Mouse (Mus musculus): ENCODE results near the gene Tirap.
"Not testable (repeated sequence)": the region's sequence is repeated elsewhere in the genome, so short reads cannot be mapped to it uniquely, and the experiment has no call there.

Gene Tirap

GRCm38 (mm10) chr9:35187351-35187903, 12.7 kb downstream of the Tirap start:
- no peak for DNase-seq

- no peak for DNase-seq
Measured at GRCm38 (mm10) chr9:35186430-35186829, 13.7 kb downstream of the Tirap start.

GRCm38 (mm10) chr9:35183359-35183758, 16.7 kb downstream of the Tirap start:
- DNase-seq: no peak

GRCm38 (mm10) chr9:35182832-35183231, 17.3 kb downstream of the Tirap start:
- no peak for DNase-seq

- DNase-seq: no peak
Measured at GRCm38 (mm10) chr9:35176124-35176659, 23.9 kb downstream of the Tirap start.

DNA sequence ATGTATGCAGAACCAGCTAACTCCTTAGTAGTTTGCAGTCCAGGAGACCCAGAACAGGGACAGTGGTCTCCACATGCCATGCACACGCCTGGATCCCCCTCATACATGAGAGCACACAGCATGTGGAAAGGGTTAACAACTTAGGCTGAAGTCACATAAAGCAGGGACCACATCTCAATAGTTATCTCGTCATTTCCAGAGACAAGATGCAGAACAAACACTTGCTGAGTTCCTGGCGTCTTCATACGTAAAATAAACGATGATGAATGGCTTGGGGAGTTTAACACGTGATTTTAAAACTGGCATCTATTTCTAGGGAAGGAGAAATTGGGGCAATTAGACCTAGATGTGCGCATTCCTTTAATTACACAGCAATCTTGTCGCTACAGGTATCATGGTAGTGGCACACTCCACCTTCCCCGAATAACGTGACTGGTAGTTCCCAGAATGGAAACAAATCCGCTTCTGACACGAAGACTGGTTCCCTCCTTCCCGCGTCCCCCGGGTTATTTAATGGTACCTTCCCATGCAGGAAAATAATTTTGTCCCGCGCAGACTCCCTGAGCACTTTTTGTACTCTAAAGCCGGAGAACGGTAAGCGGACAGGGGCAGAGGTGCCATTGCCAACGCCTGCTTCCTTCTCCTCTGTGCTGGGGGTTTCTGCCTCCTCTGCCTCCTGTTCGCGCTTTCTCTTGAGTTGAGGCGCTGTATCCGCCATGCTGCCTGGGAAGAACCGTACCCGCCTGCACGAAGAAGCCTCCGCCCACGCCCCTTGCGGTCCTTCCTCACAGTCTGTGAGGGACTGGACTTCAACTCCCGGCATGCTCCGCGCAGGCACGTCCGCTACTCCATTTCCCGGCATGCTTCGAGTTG, 24.6 kb downstream of the Tirap start, which contains the start of gene Dcps:
Gene Dcps (minus strand): TSS at position 811 of the 873 bp plus-strand sequence.
- DNase-seq: peak; percentile 93

- DNase-seq: no peak
Measured at GRCm38 (mm10) chr9:35173331-35173730, 26.8 kb downstream of the Tirap start.

DNA sequence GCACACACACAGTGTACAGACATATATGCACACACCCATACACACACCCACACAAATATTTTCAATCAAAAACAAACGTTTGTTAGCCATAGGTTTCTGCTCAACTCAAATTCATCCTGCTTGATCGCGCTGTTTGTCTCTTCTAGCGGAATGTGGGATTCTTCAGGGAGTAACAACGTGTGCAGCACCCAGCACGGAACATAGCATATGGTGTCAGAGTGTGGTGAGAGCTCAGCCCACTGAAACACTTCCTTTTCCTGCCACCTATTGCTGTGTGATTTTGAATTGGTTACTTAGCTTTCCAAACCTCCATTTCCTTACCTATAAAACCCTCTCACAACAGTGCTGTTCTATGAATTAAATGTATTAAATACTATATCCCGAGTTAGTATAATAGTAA, 30.0 kb downstream of the Tirap start:
- DNase-seq: no peak

DNA sequence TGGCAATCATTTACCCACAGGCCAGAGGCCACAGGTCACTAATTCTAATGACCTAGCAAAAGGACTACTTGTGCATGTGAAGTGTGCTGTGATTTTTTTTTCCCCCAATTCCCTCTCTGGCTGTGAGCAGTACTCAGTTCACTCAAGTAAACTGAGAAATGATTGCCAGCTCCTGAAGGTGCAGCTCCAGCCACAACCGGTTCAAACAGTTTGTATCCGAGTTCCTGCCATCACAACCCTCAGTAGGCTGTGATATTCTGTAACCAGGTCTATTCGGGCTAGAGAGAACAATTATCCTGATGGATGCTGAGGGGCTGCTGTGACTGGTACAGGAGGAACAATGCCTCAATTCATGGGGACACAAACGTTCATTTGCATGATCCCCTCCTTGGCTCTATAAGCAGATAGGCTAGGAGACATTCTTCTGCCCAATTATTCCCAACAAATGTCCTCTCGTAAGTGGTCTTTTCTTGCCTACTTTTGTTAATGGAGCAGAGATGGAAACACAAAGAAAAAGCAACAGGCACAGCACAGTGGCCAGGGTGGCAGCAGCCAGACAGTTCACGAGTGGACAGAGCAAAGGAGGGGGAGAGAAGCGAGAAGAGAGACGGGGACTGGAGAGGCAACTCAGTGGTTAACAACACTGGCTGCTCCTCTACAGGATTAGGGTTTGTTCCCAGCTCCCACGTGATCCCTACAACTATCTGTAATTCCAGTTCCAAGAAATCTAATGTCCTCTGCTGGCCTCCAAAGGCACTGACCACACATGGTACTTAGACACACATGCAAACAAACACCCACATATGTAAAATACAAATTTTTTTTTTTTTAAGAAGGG, 33.1 kb downstream of the Tirap start:
- no peak for DNase-seq

- no peak for DNase-seq
Measured at GRCm38 (mm10) chr9:35166144-35166797, 33.8 kb downstream of the Tirap start.

DNA sequence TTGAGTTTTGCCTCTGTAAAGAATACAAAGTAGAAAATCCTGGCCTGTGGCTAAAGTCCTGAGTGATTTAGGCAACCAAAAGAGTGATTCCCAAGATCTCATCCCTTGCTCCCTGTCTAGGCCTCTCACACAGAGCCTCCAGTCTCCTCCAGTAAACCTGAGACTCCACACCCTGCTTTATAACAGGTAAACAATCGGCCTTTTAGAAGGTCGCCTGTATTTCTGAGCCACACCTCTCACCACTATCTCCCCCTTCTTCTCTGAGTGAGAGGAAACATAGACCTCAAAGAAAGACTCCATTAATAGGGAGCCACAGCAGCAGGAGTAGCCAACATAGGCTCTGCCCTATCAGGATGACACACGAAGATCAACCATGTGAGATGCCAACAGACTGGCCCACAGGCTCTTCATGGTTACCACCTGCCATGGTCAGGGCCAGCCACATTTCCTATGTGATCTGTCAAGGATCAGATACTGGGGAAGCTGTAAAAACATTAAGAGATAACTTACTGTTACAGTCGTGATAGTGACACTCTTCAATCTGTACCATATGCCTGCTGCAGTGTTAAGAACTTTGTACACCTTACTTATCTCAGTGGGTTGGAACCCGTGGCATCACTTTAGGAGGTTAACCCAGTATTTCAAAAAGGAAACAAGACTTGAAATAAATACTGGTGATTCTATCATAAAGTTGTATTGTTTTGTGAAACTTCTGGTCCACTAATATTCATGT, 35.8 kb downstream of the Tirap start:
- no peak for DNase-seq

- peak; percentile 74 for DNase-seq
Measured at GRCm38 (mm10) chr9:35163011-35163690, 36.9 kb downstream of the Tirap start.

GRCm38 (mm10) chr9:35161721-35162120, 38.4 kb downstream of the Tirap start:
- DNase-seq: no peak

GRCm38 (mm10) chr9:35160662-35161061, 39.4 kb downstream of the Tirap start:
- no peak for DNase-seq

- DNase-seq: no peak
Measured at GRCm38 (mm10) chr9:35158477-35158876, 41.6 kb downstream of the Tirap start.

- no peak for DNase-seq
Measured at GRCm38 (mm10) chr9:35156862-35157261, 43.2 kb downstream of the Tirap start.

DNA sequence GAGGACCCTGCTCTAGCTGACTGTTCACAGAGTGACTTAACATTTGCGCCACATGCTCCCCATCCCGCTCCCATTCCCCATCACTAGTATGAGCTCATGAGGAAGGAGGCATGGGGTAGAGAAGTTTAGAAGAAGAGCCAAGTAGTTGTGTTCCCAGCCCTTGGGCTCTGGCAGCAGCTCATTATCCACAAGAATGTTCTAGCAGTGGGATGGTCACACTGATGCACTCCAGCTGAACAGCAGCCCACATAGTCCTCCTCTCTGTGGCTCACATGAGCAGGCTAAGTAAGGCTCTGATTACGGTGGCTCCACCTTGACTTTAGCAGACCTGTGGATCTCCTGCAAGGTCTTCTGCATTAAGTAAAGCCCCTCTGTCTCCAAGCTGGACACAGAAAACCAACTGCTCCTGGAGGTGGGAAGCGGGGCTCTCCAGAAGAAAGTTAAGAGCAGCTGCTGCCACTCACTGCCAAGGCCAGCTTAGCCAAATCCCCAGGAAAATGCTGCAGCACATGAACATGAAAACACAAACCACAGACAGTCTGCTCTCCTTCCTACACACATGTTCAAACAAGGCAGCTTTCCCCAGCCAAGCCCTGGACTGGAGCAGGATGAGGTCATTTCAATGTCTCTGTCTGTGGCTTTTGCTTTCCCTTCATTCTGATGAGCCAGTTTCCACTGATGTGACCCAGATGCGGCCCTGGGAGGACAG, 43.9 kb downstream of the Tirap start:
- no peak for DNase-seq

- DNase-seq: no peak
Measured at GRCm38 (mm10) chr9:35152923-35153322, 47.2 kb downstream of the Tirap start.

- DNase-seq: not testable (repeated sequence)
Measured at GRCm38 (mm10) chr9:35148822-35149221, 51.3 kb downstream of the Tirap start.

- not testable (repeated sequence) for DNase-seq
Measured at GRCm38 (mm10) chr9:35147261-35147660, 52.8 kb downstream of the Tirap start.

DNA sequence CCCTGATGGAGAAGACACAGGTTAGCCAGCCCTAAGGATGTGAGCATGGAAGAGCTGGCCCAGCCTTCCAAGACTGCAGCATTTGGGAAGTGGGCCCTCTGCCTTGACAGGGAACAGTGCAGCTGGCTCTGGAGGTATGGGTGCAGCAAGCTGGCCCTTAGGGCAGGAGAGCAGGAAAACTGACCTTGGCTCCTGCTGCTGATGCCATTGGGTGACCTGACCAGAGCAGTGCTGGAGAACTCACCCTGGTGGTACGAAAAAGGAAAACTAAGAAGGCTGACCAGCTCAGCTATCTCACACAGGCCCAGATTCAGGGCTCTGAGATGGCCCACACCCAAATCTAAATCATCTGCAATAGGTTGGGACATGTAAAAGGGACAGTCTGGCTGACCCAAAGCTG, 54.3 kb downstream of the Tirap start:
- DNase-seq: no peak

Measured in cerebellum, adult 8-10 months (tissue).